Mouse (Mus musculus) liver, adult 2 months (tissue): ENCODE results near the gene Sox2. TPM values are rescaled to one million over a fixed set of nuclear protein-coding genes. Genes with fewer than 3 reads are reported as not detected.

Source experiments
- DNase-seq: peaks from one replicate; pipeline ENCODE4 v3.0.0-alpha.2; 2011; ENCODE audit warnings: low read depth, low spot score; ENCODE audit errors: extremely low read depth
- H3K27ac ChIP-seq: fragments of 200-500 bp; replicated peaks from 2 replicates; pipeline ENCODE4 v1.5.1; 2012; ENCODE audit warnings: low read depth, mild to moderate bottlenecking, control low read depth, inconsistent platforms, low read length; ENCODE audit not compliant: insufficient read depth
- H3K27me3 ChIP-seq: fragments of 200-500 bp; 2 replicates; pipeline ENCODE4 v1.6.1; 2012; ENCODE audit warnings: mild to moderate bottlenecking, moderate library complexity, low read length, inconsistent platforms; ENCODE audit not compliant: control insufficient read depth, insufficient read depth
- H3K36me3 ChIP-seq: fragments of 200-500 bp; 2 replicates; pipeline ENCODE4 v1.6.1; 2012; ENCODE audit warnings: low read length, inconsistent platforms; ENCODE audit not compliant: control insufficient read depth, insufficient read depth
- H3K4me1 ChIP-seq: fragments of 200-500 bp; 2 replicates; pipeline ENCODE4 v1.6.1; 2011; ENCODE audit warnings: low read length; ENCODE audit not compliant: control insufficient read depth, insufficient read depth
- H3K4me3 ChIP-seq: fragments of 200-500 bp; 2 replicates; pipeline ENCODE4 v1.5.1; 2011; ENCODE audit warnings: low read depth, mild to moderate bottlenecking, control low read depth, low read length, moderate library complexity; ENCODE audit not compliant: insufficient read depth
- H3K79me2 ChIP-seq: fragments of 200-500 bp; 2 replicates; pipeline ENCODE4 v1.6.1; 2012; ENCODE audit warnings: inconsistent platforms, mild to moderate bottlenecking, low read length, moderate library complexity; ENCODE audit not compliant: control insufficient read depth, insufficient read depth
- H3K9ac ChIP-seq: fragments of 200-500 bp; 2 replicates; pipeline ENCODE4 v1.6.1; 2012; ENCODE audit warnings: low read depth, mild to moderate bottlenecking, control low read depth, inconsistent platforms, low read length
- CTCF ChIP-seq: fragments of 200-500 bp; IDR thresholded peaks from 2 replicates; pipeline ENCODE4 v1.5.1; 2011; ENCODE audit warnings: low read depth, low read length, control low read depth
- POLR2A ChIP-seq: fragments of 200-500 bp; IDR thresholded peaks from 2 replicates; pipeline ENCODE4 v1.6.1; 2011; ENCODE audit warnings: low read length, control low read depth; ENCODE audit not compliant: insufficient read depth; ENCODE audit errors: extremely low read depth
- WGBS: fragments of 180-500 bp; shearing (Covaris S2); methylation state at CpG from one replicate; pipeline ENCODE4 v1.1.7; 2018; 5-methylcytosine and 5-hydroxymethylcytosine counted together
- polyA plus RNA-seq: library from polyadenylated mRNA; depleted of rRNA; stranded (reverse); fragments of >200 nt; gene quantifications from 2 replicates; pipeline ENCODE4 v1.2.3, GENCODE M21; 2012
- total RNA-seq: library from RNA; depleted of rRNA; stranded (reverse); fragments of >200 nt; gene quantifications from 2 replicates; pipeline ENCODE4 v1.2.3, GENCODE M21; 2014

Gene Sox2
- total and polyA plus RNA-seq, 2 experiments: not detected

DNA sequence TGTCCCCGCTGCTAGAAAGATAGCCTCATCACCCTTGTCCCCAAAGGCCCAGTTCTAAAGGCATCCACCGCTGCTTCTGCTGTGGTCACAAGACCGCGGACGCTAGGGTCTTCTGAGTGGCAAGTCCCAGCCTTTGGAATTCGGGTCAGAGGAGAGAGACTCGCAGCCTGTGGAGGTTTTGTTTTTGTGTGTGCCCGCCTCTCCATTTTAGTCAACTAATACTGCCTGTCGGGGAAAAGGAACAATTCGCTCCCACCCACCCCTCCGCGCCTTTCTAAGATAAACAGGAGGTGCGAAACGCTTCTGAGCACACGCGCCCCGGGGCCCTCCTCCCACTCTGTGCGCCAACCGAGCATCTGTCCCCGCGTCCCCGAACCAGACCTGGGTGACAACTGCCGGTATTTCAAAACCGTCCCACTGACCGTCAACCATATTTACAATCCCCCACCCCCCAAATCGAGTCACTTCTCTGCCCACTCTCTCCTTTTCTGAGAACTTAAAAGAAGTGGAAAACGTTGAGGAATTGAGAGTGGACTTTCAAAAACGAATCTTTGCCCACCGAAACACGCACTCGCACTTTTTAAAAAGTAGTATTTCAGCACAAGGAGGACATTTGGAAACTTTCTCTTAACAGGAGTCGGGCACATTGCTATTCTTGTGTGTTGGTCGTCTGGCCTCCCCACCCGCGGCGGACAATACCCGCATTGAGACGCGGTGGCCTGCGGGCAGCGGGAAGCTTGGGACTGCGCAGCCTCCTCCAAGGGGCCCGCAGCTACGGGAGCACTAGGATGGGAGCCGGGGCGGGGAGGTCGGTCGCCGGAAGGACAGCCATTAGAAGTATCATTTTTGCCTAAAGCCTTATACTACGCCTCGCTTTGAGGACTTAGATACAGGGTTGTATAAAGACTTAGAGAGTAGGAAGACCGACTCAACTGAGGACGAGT, 12.8 kb downstream of the Sox2 start:
- H3K79me2 ChIP-seq: no peaks in the 10 kb centered on the region
- peaks cover 11% of the 10 kb centered on the region for H3K4me1 ChIP-seq
- 5% methylated on average over 53 of the region's 53 CpGs for WGBS
- DNase-seq: no peak
- H3K9ac ChIP-seq: no peak overlapping the region
- no peaks in the 10 kb centered on the region for H3K36me3 ChIP-seq
- H3K27me3 ChIP-seq: peaks cover 44% of the 10 kb centered on the region
- H3K27ac ChIP-seq: no peak overlapping the region
- H3K4me3 ChIP-seq: peak overlapping the region; percentile 8; the same call in 1 of the 2 replicates
- no peak for TF ChIP-seq POLR2A
- TF ChIP-seq CTCF: no peak

DNA sequence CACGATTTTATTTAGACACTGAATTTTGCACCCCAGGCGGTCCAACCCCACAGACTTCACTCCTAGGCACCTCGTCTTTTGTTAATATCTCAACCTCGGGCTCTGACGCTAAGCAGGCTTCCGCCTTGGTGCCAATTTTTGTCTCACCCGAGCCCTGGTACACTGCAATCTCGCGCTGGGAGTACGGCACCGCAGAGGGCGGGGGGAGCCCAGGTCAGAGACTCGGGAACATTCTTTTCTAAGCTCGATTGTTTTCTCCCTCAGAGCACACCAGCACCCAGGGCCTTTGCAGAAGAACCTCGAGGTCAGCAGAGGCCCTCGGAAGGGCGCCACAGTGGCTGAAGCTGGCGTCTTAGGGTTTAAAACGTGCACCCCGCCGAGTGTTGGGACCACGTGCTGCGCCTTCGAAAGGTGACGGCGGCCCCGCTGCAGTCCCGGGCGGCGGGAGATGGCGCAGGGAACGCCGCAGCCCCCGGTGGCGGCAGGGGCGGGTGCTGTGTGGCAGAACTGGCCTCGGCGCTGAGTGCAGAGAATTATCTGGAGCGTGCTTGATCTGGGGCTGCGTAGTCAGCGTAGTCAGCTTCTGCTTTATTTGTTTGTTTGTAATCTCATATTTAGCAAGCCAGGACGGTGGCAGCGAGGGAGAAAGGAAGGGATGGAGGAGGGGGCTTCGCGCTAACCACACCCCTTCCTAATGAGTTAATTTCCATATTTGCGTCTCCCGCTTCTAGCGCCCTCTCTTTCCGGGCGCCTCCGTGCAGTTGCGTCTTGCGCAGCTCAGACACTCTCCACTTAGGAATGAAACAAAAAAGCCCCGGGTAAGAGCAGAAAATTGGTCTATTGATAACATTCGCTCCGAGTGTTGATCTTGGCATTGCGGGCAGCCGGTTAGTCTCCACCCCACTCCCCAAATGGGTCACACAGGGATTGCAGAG, 13.8 kb downstream of the Sox2 start:
- Histone ChIP-seq H3K36me3 (no peaks in the 10 kb centered on the region), H3K4me1 (peaks cover 11% of the 10 kb centered on the region), H3K27ac (no peak overlapping the region), H3K9ac (no peak overlapping the region), H3K79me2 (no peaks in the 10 kb centered on the region), H3K27me3 (peaks cover 44% of the 10 kb centered on the region), H3K4me3 (peak overlapping the region; percentile 35; the same call in 1 of the 2 replicates)
- no peak for TF ChIP-seq POLR2A
- TF ChIP-seq CTCF: no peak
- WGBS: 4% methylated on average over 58 of the region's 58 CpGs
- no peak for DNase-seq

DNA sequence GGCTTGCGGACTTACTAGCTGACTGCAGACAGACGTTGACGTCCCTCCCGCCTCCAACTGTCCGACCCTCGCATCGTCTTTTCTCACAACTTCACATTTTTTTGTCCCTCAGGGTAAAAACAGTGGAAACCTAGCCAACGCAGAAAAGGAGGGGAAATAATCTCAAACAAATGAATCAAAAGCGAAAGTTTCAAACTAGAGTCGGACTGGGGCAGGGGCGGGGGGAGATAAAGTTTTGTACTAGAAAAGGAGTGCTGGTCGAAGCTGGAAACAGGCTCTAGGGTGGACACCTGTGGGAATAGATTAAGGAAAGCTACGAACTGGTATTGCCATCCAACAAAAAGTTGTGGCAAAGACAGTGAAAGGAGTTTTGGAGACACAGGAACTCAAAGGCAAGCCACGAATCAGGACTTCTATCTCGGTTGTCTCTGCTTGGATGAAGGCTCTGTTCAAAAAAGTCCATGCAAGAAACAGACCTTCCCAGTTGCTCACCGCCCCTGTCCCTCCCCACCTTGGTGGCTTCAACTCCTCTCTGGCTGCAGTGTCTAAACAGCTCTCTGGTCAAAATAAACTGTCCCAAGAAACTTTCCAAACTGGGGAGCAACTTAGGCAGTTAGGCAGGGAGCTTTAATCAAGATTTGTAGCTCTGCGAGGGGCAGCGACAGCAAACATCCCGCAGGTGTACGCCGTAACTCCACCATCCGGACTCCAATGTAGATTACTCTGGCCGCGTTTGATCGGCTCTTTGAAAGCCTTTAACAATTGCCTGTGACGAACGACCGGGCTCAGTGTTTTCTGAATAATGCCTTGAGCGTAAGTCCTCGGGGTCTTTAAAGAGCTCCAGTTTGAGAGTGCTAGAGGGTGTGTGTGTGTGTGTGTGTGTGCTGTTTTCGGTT, 14.7 kb downstream of the Sox2 start:
- no peak overlapping the region for H3K9ac ChIP-seq
- H3K4me3 ChIP-seq: peak overlapping the region; percentile 20
- H3K79me2 ChIP-seq: no peaks in the 10 kb centered on the region
- no peak for DNase-seq
- peaks cover 11% of the 10 kb centered on the region for H3K4me1 ChIP-seq
- H3K27ac ChIP-seq: no peak overlapping the region
- peaks cover 42% of the 10 kb centered on the region for H3K27me3 ChIP-seq
- WGBS: 3% methylated on average over 31 of the region's 31 CpGs
- TF ChIP-seq CTCF (no peak), POLR2A (no peak)
- no peaks in the 10 kb centered on the region for H3K36me3 ChIP-seq

DNA sequence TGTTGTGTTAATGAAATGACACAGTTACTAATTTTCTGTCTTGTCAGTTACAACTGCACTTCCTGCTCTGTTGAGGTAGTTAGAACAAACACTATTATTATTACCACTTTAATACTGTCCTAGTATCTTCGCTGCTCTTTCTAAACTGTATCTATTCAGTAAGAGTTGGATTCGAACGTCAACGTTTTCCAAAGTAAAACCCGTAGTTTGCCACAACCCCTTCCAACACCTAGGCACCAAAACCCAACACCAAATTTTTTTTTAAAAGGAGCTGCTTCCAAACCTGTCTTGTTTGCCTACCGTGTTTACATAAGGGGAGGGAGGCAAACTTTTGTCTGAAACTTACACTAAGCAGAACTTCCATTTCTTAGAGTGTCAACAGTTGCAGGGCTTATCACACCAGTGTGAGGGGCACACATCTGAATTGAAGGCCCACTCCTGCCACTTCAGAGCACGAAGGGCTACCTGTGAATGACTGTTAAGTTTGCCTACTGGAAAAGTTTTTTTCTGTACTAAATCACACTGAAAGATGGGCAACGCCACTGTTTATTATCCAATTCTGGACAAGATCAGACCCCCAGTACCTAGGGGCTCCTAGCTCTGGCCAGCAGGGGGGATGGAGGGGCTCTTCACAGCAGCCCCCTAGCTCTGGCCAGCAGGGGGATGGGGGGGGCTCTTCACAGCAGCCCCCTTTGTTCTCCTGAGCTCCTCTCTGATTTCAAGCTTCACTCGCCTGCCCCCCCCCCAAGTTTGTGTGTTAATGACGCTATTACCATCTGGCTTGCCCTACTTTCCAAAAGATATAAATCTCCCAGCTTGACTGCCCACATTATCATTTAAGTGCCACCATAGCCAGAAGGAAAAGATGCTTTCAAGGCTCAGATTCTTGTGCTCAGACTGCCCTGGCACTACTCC, 15.8 kb downstream of the Sox2 start:
- Histone ChIP-seq H3K4me3 (no peak overlapping the region), H3K4me1 (peaks cover 11% of the 10 kb centered on the region), H3K27me3 (peaks cover 36% of the 10 kb centered on the region), H3K36me3 (no peaks in the 10 kb centered on the region), H3K27ac (no peak overlapping the region), H3K9ac (no peak overlapping the region), H3K79me2 (no peaks in the 10 kb centered on the region)
- no peak for TF ChIP-seq CTCF
- 10% methylated on average over 10 of the region's 10 CpGs for WGBS
- no peak for DNase-seq

DNA sequence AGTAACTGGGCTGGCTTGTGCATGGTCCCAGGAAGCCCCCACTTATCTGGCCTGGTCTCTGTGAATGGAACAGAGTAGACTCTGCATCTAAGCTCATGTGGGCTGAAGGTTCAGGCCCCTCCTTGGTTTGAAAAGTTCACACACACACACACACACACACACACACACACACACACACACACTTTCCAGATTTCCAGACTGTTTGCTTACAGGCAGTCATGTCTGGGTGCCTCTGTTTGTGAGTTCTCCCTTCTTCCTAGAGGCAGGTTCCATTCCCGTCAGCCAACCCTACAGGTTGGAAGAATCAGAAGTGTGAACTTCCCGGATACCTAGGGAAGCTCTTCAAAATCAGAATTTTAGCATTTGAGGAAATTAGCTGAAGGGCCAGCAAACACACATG, 17.0 kb downstream of the Sox2 start:
- Histone ChIP-seq H3K36me3 (no peaks in the 10 kb centered on the region), H3K9ac (no peak overlapping the region), H3K4me1 (peaks cover 11% of the 10 kb centered on the region), H3K27me3 (peaks cover 32% of the 10 kb centered on the region), H3K79me2 (no peaks in the 10 kb centered on the region), H3K27ac (no peak overlapping the region), H3K4me3 (no peak overlapping the region)
- no peak for TF ChIP-seq CTCF
- DNase-seq: no peak
- 61% methylated on average over 2 of the region's 2 CpGs for WGBS
